Mouse (Mus musculus) thymus, adult 2 months (tissue): ENCODE measurements at regions not wholly inside any gene's neighbourhood (a gene's known extent, or its start where the extent isn't known, plus 50 kb on each side); places are given as distances from the start of the nearest gene placed in this dataset.

Experiments
- CTCF ChIP-seq: fragments of 200-500 bp; IDR thresholded peaks from 2 replicates; pipeline ENCODE4 v1.5.1; 2012; ENCODE audit warnings: mild to moderate bottlenecking, control low read depth, low read length, moderate library complexity, borderline replicate concordance; ENCODE audit not compliant: control insufficient read depth, poor library complexity, insufficient read depth; ENCODE audit errors: extremely low read depth
- POLR2A ChIP-seq: fragments of 200-500 bp; IDR thresholded peaks from 2 replicates; pipeline ENCODE4 v1.6.1; 2012; ENCODE audit warnings: mild to moderate bottlenecking, low read length, control low read depth, moderate library complexity; ENCODE audit not compliant: control insufficient read depth, poor library complexity, insufficient read depth; ENCODE audit errors: extremely low read depth

- TF ChIP-seq CTCF, result no peak
- no peak for TF ChIP-seq POLR2A
Measured at GRCm38 (mm10) chr8:11924165-11924564, 83.9 kb downstream of the Tex29 start.
